Mouse (Mus musculus) lung, embryonic 16.5 days (tissue): ENCODE results near the gene Gm28042. TPM values are rescaled to one million over a fixed set of nuclear protein-coding genes. Genes with fewer than 3 reads are reported as not detected.

Source experiments
- ATAC-seq: fragments of 200-750 bp; cut with Nextera tagmentation; 2 replicates; pipeline ENCODE4 v1.8.0; 2017; ENCODE audit warnings: low read depth, mild to moderate bottlenecking, moderate library complexity
- H3K27ac ChIP-seq: fragments of 300-500 bp; sonication (generic); 2 replicates; pipeline ENCODE4 v1.5.1; 2014; ENCODE audit warnings: mild to moderate bottlenecking, control low read depth, low read length
- H3K27me3 ChIP-seq: fragments of 300-500 bp; sonication (generic); 2 replicates; pipeline ENCODE4 v1.6.1; 2014; ENCODE audit warnings: low read depth, low read length, mixed read lengths; ENCODE audit not compliant: control insufficient read depth, insufficient read depth
- H3K36me3 ChIP-seq: fragments of 300-500 bp; sonication (generic); 2 replicates; pipeline ENCODE4 v1.6.1; 2014; ENCODE audit warnings: low read length; ENCODE audit not compliant: control insufficient read depth, insufficient read depth
- H3K4me1 ChIP-seq: fragments of 300-500 bp; sonication (generic); replicated peaks from 2 replicates; pipeline ENCODE4 v1.6.1; 2014; ENCODE audit warnings: low read length, mixed read lengths; ENCODE audit not compliant: control insufficient read depth, insufficient read depth
- H3K4me2 ChIP-seq: fragments of 300-500 bp; sonication (generic); 2 replicates; pipeline ENCODE4 v1.6.1; 2014; ENCODE audit warnings: low read depth, low read length, control low read depth
- H3K4me3 ChIP-seq: fragments of 300-500 bp; sonication (generic); 2 replicates; pipeline ENCODE4 v1.5.1; 2014; ENCODE audit warnings: mild to moderate bottlenecking, low read length, control low read depth
- H3K9ac ChIP-seq: fragments of 300-500 bp; sonication (generic); 2 replicates; pipeline ENCODE4 v1.6.1; 2014; ENCODE audit warnings: low read length, control low read depth
- H3K9me3 ChIP-seq: fragments of 300-500 bp; sonication (generic); 2 replicates; pipeline ENCODE4 v1.6.1; 2016; ENCODE audit warnings: low read length; ENCODE audit not compliant: control insufficient read depth
- WGBS: fragments of 180-500 bp; shearing (Covaris S2); extraction: QIAGEN DNeasy Blood & Tissue Kit; methylation state at CpG from one replicate; pipeline ENCODE4 v1.1.7; 2014; 5-methylcytosine and 5-hydroxymethylcytosine counted together
- polyA plus RNA-seq: library from polyadenylated mRNA; unstranded; fragments of >200 nt; fragmentation: Nextera tagmentation; extraction: Ambion mirVana; gene quantifications from 2 replicates; pipeline ENCODE4 v1.2.1, GENCODE M21; 2015

The Gm28042 gene
- polyA plus RNA-seq, 1 experiment from 2014 or later, result 2.3 TPM

- WGBS, result 71% methylated on average over 4 of the region's 4 CpGs
- H3K36me3 ChIP-seq, result no peaks in the 10 kb centered on the region
- no peak for ATAC-seq
- H3K9me3 ChIP-seq, result no peaks in the 10 kb centered on the region
- no peak overlapping the region for H3K4me2 ChIP-seq
- H3K27ac ChIP-seq, result no peak overlapping the region
- no peaks in the 10 kb centered on the region for H3K27me3 ChIP-seq
- H3K9ac ChIP-seq, result no peak overlapping the region
- no peaks in the 10 kb centered on the region for H3K4me1 ChIP-seq
- H3K4me3 ChIP-seq, result no peak overlapping the region
These were observed 19.5 kb upstream of the Gm28042 start for GRCm38 (mm10) chr2:120007680-120008210.

DNA sequence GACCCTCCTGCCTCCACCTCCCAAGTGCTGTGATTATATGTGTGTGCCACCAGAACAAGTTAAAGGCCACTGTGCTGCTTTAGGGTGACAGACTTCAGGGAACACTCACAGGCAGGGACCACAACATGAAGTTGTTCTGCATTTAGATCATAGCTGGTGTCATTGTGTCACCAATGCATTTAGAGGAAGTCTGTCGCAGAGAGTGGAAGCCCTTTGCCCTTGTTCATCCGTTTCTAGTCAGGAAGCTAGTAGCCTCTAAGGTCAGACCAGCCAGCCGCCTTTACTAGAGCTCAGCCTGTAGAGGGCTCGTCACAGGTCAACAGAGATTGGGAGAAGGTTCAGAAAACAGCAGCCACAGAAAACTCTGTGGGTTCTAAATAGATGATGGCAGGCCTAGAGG, 18.6 kb upstream of the Gm28042 start:
- 41% methylated on average over 4 of the region's 4 CpGs for WGBS
- ATAC-seq, result no peak
- Histone ChIP-seq H3K4me2 (no peak overlapping the region), H3K36me3 (no peaks in the 10 kb centered on the region), H3K9me3 (no peaks in the 10 kb centered on the region), H3K27ac (no peak overlapping the region), H3K27me3 (no peaks in the 10 kb centered on the region), H3K9ac (no peak overlapping the region), H3K4me3 (no peak overlapping the region), H3K4me1 (no peaks in the 10 kb centered on the region)

GRCm38 (mm10) chr2:120011462-120012200, 15.7 kb upstream of the Gm28042 start:
- Histone ChIP-seq H3K9me3 (no peaks in the 10 kb centered on the region), H3K4me1 (no peaks in the 10 kb centered on the region), H3K27ac (no peak overlapping the region), H3K4me2 (no peak overlapping the region), H3K9ac (no peak overlapping the region), H3K4me3 (no peak overlapping the region), H3K27me3 (no peaks in the 10 kb centered on the region), H3K36me3 (no peaks in the 10 kb centered on the region)
- no peak for ATAC-seq
- WGBS, result 72% methylated on average over 8 of the region's 8 CpGs

GRCm38 (mm10) chr2:120012924-120013323, 14.4 kb upstream of the Gm28042 start:
- Histone ChIP-seq H3K4me3 (no peak overlapping the region), H3K4me2 (no peak overlapping the region), H3K27ac (no peak overlapping the region), H3K9me3 (no peaks in the 10 kb centered on the region), H3K27me3 (no peaks in the 10 kb centered on the region), H3K9ac (no peak overlapping the region), H3K36me3 (peaks cover 4% of the 10 kb centered on the region; the same call in 1 of the 2 replicates), H3K4me1 (no peaks in the 10 kb centered on the region)
- 78% methylated on average over 13 of the region's 13 CpGs for WGBS
- ATAC-seq, result no peak

- ATAC-seq, result no peak
- H3K36me3 ChIP-seq, result peaks cover 7% of the 10 kb centered on the region; the same call in 1 of the 2 replicates
- 93% methylated on average over 2 of the region's 2 CpGs for WGBS
These were observed 13.3 kb upstream of the Gm28042 start for GRCm38 (mm10) chr2:120013831-120014486.

DNA sequence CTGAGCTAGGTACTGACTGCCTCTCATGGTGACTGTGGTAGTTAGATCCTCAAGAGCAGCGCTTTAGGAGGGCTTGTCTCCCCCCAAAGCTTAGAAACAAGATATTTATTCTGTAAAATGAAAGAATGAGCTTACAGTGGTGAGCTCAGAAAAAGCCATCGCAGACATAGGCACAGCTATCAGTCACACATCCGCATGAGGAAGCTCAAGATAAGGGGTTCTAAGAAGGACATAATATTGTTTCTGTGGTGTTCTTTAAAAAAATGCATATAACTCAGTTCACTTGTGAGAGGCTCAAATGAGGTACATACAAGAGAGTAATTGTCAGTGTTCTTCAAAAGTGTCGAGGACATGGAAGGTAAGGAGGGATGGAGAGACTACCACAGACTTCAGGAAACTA, 11.4 kb upstream of the Gm28042 start:
- no peak overlapping the region for H3K9ac ChIP-seq

More at GRCm38 (mm10) chr2:120013831-120014486, 13.3 kb upstream of the Gm28042 start:
- no peaks in the 10 kb centered on the region for H3K4me1 ChIP-seq
- no peak overlapping the region for H3K4me2 ChIP-seq
- no peaks in the 10 kb centered on the region for H3K9me3 ChIP-seq
- no peak overlapping the region for H3K4me3 ChIP-seq
- H3K9ac ChIP-seq, result no peak overlapping the region
- no peak overlapping the region for H3K27ac ChIP-seq
- no peaks in the 10 kb centered on the region for H3K27me3 ChIP-seq

GRCm38 (mm10) chr2:120017599-120017998, 9.7 kb upstream of the Gm28042 start:
- Histone ChIP-seq H3K27ac (no peak overlapping the region), H3K4me1 (no peaks in the 10 kb centered on the region), H3K4me3 (no peak overlapping the region), H3K9me3 (no peaks in the 10 kb centered on the region), H3K4me2 (no peak overlapping the region), H3K9ac (no peak overlapping the region), H3K36me3 (peaks cover 35% of the 10 kb centered on the region), H3K27me3 (no peaks in the 10 kb centered on the region)
- WGBS, result 58% methylated on average over 12 of the region's 12 CpGs
- peak; percentile 76 for ATAC-seq

More for the DNA sequence above, 11.4 kb upstream of the Gm28042 start:
- ATAC-seq, result no peak
- Histone ChIP-seq H3K27me3 (no peaks in the 10 kb centered on the region), H3K4me2 (no peak overlapping the region), H3K27ac (no peak overlapping the region), H3K4me3 (no peak overlapping the region), H3K4me1 (no peaks in the 10 kb centered on the region), H3K36me3 (peaks cover 19% of the 10 kb centered on the region), H3K9me3 (no peaks in the 10 kb centered on the region)
- WGBS, result 89% methylated on average over 4 of the region's 4 CpGs

DNA sequence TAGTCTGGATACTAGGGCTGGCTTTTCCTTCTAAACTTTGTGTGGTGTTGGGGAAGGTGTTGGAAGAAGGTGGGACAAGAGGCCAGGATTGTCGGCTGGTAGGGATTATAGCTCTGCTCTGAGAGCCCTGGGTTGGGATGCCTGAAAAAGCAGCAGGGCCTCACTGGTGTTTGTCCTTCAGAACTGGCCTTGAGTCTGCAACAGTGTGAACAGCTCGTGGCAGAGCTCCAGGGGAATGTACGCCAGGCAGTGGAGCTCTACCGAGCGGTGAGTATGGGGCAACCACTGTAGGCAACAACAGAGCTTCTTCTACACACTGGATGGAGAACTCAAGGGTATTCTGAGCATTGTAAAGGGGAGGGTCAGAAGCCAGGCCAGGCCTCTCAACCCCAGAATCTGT, 3.0 kb upstream of the Gm28042 start:
- H3K4me2 ChIP-seq, result no peak overlapping the region
- H3K27ac ChIP-seq, result no peak overlapping the region
- no peak for ATAC-seq
- H3K9me3 ChIP-seq, result no peaks in the 10 kb centered on the region
- no peak overlapping the region for H3K4me3 ChIP-seq
- no peak overlapping the region for H3K9ac ChIP-seq
- WGBS, result 76% methylated on average over 5 of the region's 5 CpGs
- H3K36me3 ChIP-seq, result peaks cover 35% of the 10 kb centered on the region
- no peaks in the 10 kb centered on the region for H3K27me3 ChIP-seq
- H3K4me1 ChIP-seq, result peaks cover 12% of the 10 kb centered on the region

DNA sequence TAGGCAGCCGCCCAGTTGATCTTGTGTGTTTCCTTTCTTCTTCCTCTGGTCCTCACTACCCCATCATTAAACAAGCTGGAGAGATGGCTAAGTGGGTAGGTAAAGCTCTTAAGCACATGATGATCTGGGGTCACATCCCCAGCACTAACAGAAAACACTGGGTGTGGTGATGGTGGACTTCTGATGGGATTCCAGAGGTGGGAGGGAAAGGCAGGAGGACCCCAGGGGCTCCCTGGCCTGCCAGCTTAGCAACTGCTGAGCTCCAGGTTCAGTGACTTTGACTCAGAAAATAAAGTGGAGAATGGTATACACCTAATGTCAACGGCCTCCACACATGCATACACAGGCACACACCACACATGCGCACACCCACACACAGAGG, 648 bp downstream of the Gm28042 start:
- H3K4me2 ChIP-seq, result peak overlapping the region; percentile 76
- no peaks in the 10 kb centered on the region for H3K9me3 ChIP-seq
- H3K4me1 ChIP-seq, result peaks cover 26% of the 10 kb centered on the region
- 32% methylated on average over 3 of the region's 3 CpGs for WGBS
- H3K4me3 ChIP-seq, result peak overlapping the region; percentile 76
- peaks cover 7% of the 10 kb centered on the region for H3K36me3 ChIP-seq
- peak; percentile 10; the same call in 1 of the 2 replicates for ATAC-seq
- H3K27me3 ChIP-seq, result no peaks in the 10 kb centered on the region
- H3K9ac ChIP-seq, result peak overlapping the region; percentile 87
- peak overlapping the region; percentile 93 for H3K27ac ChIP-seq
